Mouse (Mus musculus): Measurements from ENCODE around the gene Chd9. TPM values are rescaled to one million over a fixed set of nuclear protein-coding genes. Genes with fewer than 3 reads are reported as not detected.

Gene Chd9
- polyA plus RNA-seq, 1 experiment from 2014 or later = 101 TPM

- no peaks in the 10 kb centered on the region for H3K9me3 ChIP-seq (ENCODE audit: control insufficient read depth, low read length)
- no peak for ATAC-seq
- no peak overlapping the region for H3K9ac ChIP-seq (ENCODE audit: low read depth, low read length)
- no peak overlapping the region for H3K27ac ChIP-seq (ENCODE audit: low read depth, low read length)
- no peaks in the 10 kb centered on the region for H3K36me3 ChIP-seq (ENCODE audit: control insufficient read depth, insufficient read depth, low read length)
- H3K27me3 ChIP-seq (replicated peaks; ENCODE audit: control insufficient read depth, insufficient read depth, low read length) = no peaks in the 10 kb centered on the region
- H3K4me1 ChIP-seq (ENCODE audit: control insufficient read depth, insufficient read depth, low read depth, low read length) = peaks cover 12% of the 10 kb centered on the region
- H3K4me3 ChIP-seq (ENCODE audit: low read length) = no peak overlapping the region
- 44% methylated on average over 2 of the region's 2 CpGs for WGBS
- no peak overlapping the region for H3K4me2 ChIP-seq (ENCODE audit: low read length)
Measured at GRCm38 (mm10) chr8:90964044-90964443, 135.9 kb downstream of the Chd9 start.

GRCm38 (mm10) chr8:90965467-90966170 lies 137.5 kb downstream of the Chd9 start:
- H3K9me3 ChIP-seq (ENCODE audit: control insufficient read depth, low read length) = no peaks in the 10 kb centered on the region
- WGBS = 94% methylated on average over 9 of the region's 9 CpGs
- H3K4me2 ChIP-seq (ENCODE audit: low read length) = no peak overlapping the region
- H3K9ac ChIP-seq (ENCODE audit: low read depth, low read length) = no peak overlapping the region
- ATAC-seq = no peak
- H3K4me3 ChIP-seq (ENCODE audit: low read length) = no peak overlapping the region
- no peak overlapping the region for H3K27ac ChIP-seq (ENCODE audit: low read depth, low read length)
- H3K27me3 ChIP-seq (replicated peaks; ENCODE audit: control insufficient read depth, insufficient read depth, low read length) = no peaks in the 10 kb centered on the region
- peaks cover 3% of the 10 kb centered on the region for H3K4me1 ChIP-seq (ENCODE audit: control insufficient read depth, insufficient read depth, low read depth, low read length)
- no peaks in the 10 kb centered on the region for H3K36me3 ChIP-seq (ENCODE audit: control insufficient read depth, insufficient read depth, low read length)

GRCm38 (mm10) chr8:90968307-90968706 lies 140.2 kb downstream of the Chd9 start:
- no peaks in the 10 kb centered on the region for H3K4me1 ChIP-seq (ENCODE audit: control insufficient read depth, insufficient read depth, low read depth, low read length)
- H3K9me3 ChIP-seq (ENCODE audit: control insufficient read depth, low read length) = no peaks in the 10 kb centered on the region
- H3K4me3 ChIP-seq (ENCODE audit: low read length) = no peak overlapping the region
- no peak overlapping the region for H3K9ac ChIP-seq (ENCODE audit: low read depth, low read length)
- H3K27ac ChIP-seq (ENCODE audit: low read depth, low read length) = no peak overlapping the region
- 0 out of 2 replicates have a peak, but pooled peaks have one; percentile 58 for ATAC-seq
- no peak overlapping the region for H3K4me2 ChIP-seq (ENCODE audit: low read length)
- H3K36me3 ChIP-seq (ENCODE audit: control insufficient read depth, insufficient read depth, low read length) = no peaks in the 10 kb centered on the region
- no peaks in the 10 kb centered on the region for H3K27me3 ChIP-seq (replicated peaks; ENCODE audit: control insufficient read depth, insufficient read depth, low read length)
- 91% methylated on average over 4 of the region's 4 CpGs for WGBS

- 92% methylated on average over 8 of the region's 8 CpGs for WGBS
- H3K4me3 ChIP-seq (ENCODE audit: low read length) = no peak overlapping the region
- H3K27me3 ChIP-seq (replicated peaks; ENCODE audit: control insufficient read depth, insufficient read depth, low read length) = no peaks in the 10 kb centered on the region
- no peak overlapping the region for H3K27ac ChIP-seq (ENCODE audit: low read depth, low read length)
- H3K4me1 ChIP-seq (ENCODE audit: control insufficient read depth, insufficient read depth, low read depth, low read length) = no peaks in the 10 kb centered on the region
- peaks cover 21% of the 10 kb centered on the region for H3K36me3 ChIP-seq (ENCODE audit: control insufficient read depth, insufficient read depth, low read length)
- no peak for ATAC-seq
- H3K4me2 ChIP-seq (ENCODE audit: low read length) = no peak overlapping the region
- no peak overlapping the region for H3K9ac ChIP-seq (ENCODE audit: low read depth, low read length)
- H3K9me3 ChIP-seq (ENCODE audit: control insufficient read depth, low read length) = no peaks in the 10 kb centered on the region
Measured at GRCm38 (mm10) chr8:90976960-90977371, 148.8 kb downstream of the Chd9 start.

DNA sequence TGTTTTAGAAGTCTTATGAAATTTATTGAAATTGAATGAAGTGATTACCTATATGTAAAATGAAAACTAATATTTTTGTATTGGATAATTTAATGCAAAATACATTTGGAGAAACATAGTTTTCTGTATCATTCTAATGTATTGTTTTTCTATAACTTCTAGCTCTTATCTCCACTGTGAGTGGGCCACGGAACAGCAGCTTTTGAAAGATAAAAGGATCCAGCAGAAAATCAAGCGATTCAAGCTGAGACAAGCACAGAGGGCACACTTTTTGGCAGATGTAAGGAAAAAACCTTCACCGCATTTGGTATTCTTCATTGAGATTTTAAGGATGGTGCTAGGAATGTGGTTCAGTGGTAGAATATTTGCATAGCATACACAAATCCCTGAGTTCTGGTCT lies 150.6 kb downstream of the Chd9 start:
- Histone ChIP-seq H3K27me3 (replicated peaks; ENCODE audit: control insufficient read depth, insufficient read depth, low read length) (no peaks in the 10 kb centered on the region), H3K4me1 (ENCODE audit: control insufficient read depth, insufficient read depth, low read depth, low read length) (no peaks in the 10 kb centered on the region), H3K36me3 (ENCODE audit: control insufficient read depth, insufficient read depth, low read length) (peaks cover 33% of the 10 kb centered on the region), H3K4me3 (ENCODE audit: low read length) (no peak overlapping the region), H3K4me2 (ENCODE audit: low read length) (no peak overlapping the region), H3K9me3 (ENCODE audit: control insufficient read depth, low read length) (no peaks in the 10 kb centered on the region), H3K9ac (ENCODE audit: low read depth, low read length) (no peak overlapping the region), H3K27ac (ENCODE audit: low read depth, low read length) (no peak overlapping the region)
- no peak for ATAC-seq
- WGBS = 92% methylated on average over 3 of the region's 3 CpGs

- peaks cover 37% of the 10 kb centered on the region for H3K36me3 ChIP-seq (ENCODE audit: control insufficient read depth, insufficient read depth, low read length)
Measured at GRCm38 (mm10) chr8:90979295-90979694, 151.1 kb downstream of the Chd9 start.

DNA sequence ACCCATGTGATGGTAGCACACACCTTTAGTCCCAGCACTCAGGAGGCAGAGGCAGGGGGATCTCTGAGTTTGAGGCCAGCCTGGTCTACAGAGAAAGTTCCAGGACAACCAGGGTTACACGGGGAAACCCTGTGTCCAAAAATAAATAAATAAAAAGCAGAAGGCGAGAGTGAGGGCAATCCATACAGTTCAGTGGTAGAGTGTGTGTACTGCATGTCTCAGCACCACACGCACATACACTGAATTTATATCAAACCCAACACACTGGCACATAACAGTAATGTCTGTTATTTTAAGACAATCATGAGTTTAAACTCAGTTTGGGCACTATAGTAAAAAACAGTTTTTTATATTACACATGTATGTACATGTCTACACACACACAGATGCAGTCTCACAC lies 153.9 kb downstream of the Chd9 start:
- H3K4me2 ChIP-seq (ENCODE audit: low read length) = no peak overlapping the region
- H3K27ac ChIP-seq (ENCODE audit: low read depth, low read length) = no peak overlapping the region
- no peaks in the 10 kb centered on the region for H3K4me1 ChIP-seq (ENCODE audit: control insufficient read depth, insufficient read depth, low read depth, low read length)
- no peak overlapping the region for H3K9ac ChIP-seq (ENCODE audit: low read depth, low read length)
- 88% methylated on average over 3 of the region's 3 CpGs for WGBS
- ATAC-seq = no peak
- no peaks in the 10 kb centered on the region for H3K27me3 ChIP-seq (replicated peaks; ENCODE audit: control insufficient read depth, insufficient read depth, low read length)
- H3K9me3 ChIP-seq (ENCODE audit: control insufficient read depth, low read length) = no peaks in the 10 kb centered on the region
- H3K36me3 ChIP-seq (ENCODE audit: control insufficient read depth, insufficient read depth, low read length) = peaks cover 41% of the 10 kb centered on the region
- H3K4me3 ChIP-seq (ENCODE audit: low read length) = no peak overlapping the region

More at GRCm38 (mm10) chr8:90979295-90979694, 151.1 kb downstream of the Chd9 start:
- no peaks in the 10 kb centered on the region for H3K4me1 ChIP-seq (ENCODE audit: control insufficient read depth, insufficient read depth, low read depth, low read length)
- no peak overlapping the region for H3K4me2 ChIP-seq (ENCODE audit: low read length)
- H3K9ac ChIP-seq (ENCODE audit: low read depth, low read length) = no peak overlapping the region
- H3K9me3 ChIP-seq (ENCODE audit: control insufficient read depth, low read length) = no peaks in the 10 kb centered on the region
- ATAC-seq = no peak
- no peaks in the 10 kb centered on the region for H3K27me3 ChIP-seq (replicated peaks; ENCODE audit: control insufficient read depth, insufficient read depth, low read length)
- no peak overlapping the region for H3K27ac ChIP-seq (ENCODE audit: low read depth, low read length)
- 93% methylated on average over 5 of the region's 5 CpGs for WGBS
- no peak overlapping the region for H3K4me3 ChIP-seq (ENCODE audit: low read length)

- ATAC-seq = peak; percentile 58; the same call in 1 of the 2 replicates
- no peaks in the 10 kb centered on the region for H3K27me3 ChIP-seq (replicated peaks; ENCODE audit: control insufficient read depth, insufficient read depth, low read length)
- H3K9ac ChIP-seq (ENCODE audit: low read depth, low read length) = no peak overlapping the region
- no peak overlapping the region for H3K4me2 ChIP-seq (ENCODE audit: low read length)
- no peak overlapping the region for H3K4me3 ChIP-seq (ENCODE audit: low read length)
- H3K4me1 ChIP-seq (ENCODE audit: control insufficient read depth, insufficient read depth, low read depth, low read length) = no peaks in the 10 kb centered on the region
- H3K9me3 ChIP-seq (ENCODE audit: control insufficient read depth, low read length) = no peaks in the 10 kb centered on the region
- H3K27ac ChIP-seq (ENCODE audit: low read depth, low read length) = no peak overlapping the region
- WGBS = 6% methylated on average over 2 of the region's 2 CpGs
- peaks cover 59% of the 10 kb centered on the region for H3K36me3 ChIP-seq (ENCODE audit: control insufficient read depth, insufficient read depth, low read length)
Measured at GRCm38 (mm10) chr8:91019726-91020125, 191.6 kb downstream of the Chd9 start.

DNA sequence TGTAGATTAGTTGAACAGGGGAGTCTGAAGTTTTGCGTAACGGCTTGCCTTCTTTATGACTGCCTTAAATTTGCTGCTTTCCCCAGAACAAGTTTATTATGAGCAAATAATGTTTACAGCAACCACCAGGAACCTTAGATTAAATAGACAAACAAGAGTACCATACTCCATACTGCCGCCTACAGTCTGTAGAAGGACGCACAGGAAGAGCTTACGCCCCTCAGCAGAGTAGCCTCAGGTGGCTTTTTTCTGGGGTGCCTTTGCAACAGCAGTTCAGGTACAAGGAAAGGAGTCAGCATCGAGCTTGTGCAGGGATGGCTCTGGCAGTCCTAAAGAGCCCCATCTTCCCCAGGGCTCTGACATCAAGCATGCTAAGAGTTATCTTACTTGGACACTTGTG lies 206.3 kb downstream of the Chd9 start:
- Histone ChIP-seq H3K4me1 (ENCODE audit: control insufficient read depth, insufficient read depth, low read depth, low read length) (no peaks in the 10 kb centered on the region), H3K9me3 (ENCODE audit: control insufficient read depth, low read length) (no peaks in the 10 kb centered on the region), H3K27ac (ENCODE audit: low read depth, low read length) (no peak overlapping the region), H3K36me3 (ENCODE audit: control insufficient read depth, insufficient read depth, low read length) (peaks cover 49% of the 10 kb centered on the region), H3K9ac (ENCODE audit: low read depth, low read length) (no peak overlapping the region), H3K4me3 (ENCODE audit: low read length) (no peak overlapping the region), H3K4me2 (ENCODE audit: low read length) (no peak overlapping the region), H3K27me3 (replicated peaks; ENCODE audit: control insufficient read depth, insufficient read depth, low read length) (no peaks in the 10 kb centered on the region)
- no peak for ATAC-seq
- WGBS = 89% methylated on average over 6 of the region's 6 CpGs
